In the genomic region with DNA sequence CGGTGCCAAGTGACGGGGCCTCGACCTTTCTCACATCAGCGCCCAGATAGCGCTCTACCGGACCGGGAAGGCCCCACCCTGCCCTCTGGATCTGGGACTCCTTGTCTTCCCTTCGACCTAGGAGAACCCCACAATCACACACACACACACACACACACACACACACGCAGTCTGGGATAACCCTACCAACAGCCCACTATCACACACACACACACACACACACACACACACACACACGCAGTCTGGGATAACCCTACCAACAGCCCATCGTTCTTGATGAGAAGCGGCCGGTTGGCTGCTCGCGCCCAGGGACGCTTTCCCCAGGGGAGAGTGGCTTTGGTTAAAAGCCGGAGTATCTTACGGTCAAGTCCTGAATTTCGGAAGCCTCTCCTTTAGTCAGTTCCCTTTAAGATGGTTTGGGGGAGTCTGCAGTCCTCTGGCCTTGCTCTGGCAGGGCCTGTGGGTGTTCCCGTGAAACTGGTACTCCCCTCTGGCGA, we compare ENCODE assay signal across 7 mouse cellular contexts. TPM values are rescaled to one million over a fixed set of nuclear protein-coding genes. Genes with fewer than 3 reads are reported as not detected.
DNase-seq lines count a peak whose midpoint lies in the region; ATAC-seq and TF ChIP-seq lines count a peak whose summit lies in the region.

No protein-coding gene starts in this region.

- no peaks in the 10 kb centered on the region for H3K36me3 ChIP-seq in liver, adult 2 months (ENCODE audit: control insufficient read depth, insufficient read depth, low read length)
- H3K36me3 ChIP-seq in embryonic facial prominence, embryonic 13.5 days, result no peaks in the 10 kb centered on the region
- no peaks in the 10 kb centered on the region for H3K36me3 ChIP-seq in hindbrain, embryonic 16.5 days (ENCODE audit: control insufficient read depth, insufficient read depth, low read length)
- H3K36me3 ChIP-seq in neural tube, embryonic 11.5 days (ENCODE audit: control insufficient read depth, insufficient read depth, low read length), result no peaks in the 10 kb centered on the region; the same call in 1 of the 2 replicates

- no peaks in the 10 kb centered on the region for H3K4me1 ChIP-seq in liver, adult 2 months (ENCODE audit: control insufficient read depth, insufficient read depth, low read length)
- H3K4me1 ChIP-seq in embryonic facial prominence, embryonic 13.5 days, result peaks cover 14% of the 10 kb centered on the region
- H3K4me1 ChIP-seq in hindbrain, embryonic 16.5 days (ENCODE audit: control insufficient read depth, insufficient read depth, low read depth, low read length), result peaks cover 16% of the 10 kb centered on the region
- H3K4me1 ChIP-seq in neural tube, embryonic 11.5 days (ENCODE audit: control insufficient read depth, insufficient read depth, low read length), result peaks cover 8% of the 10 kb centered on the region; the same call in 1 of the 2 replicates

- H3K27ac ChIP-seq in liver, adult 2 months (replicated peaks; ENCODE audit: insufficient read depth, low read depth, low read length), result no peak overlapping the region
- no peak overlapping the region for H3K27ac ChIP-seq in embryonic facial prominence, embryonic 13.5 days
- H3K27ac ChIP-seq in hindbrain, embryonic 16.5 days (ENCODE audit: low read depth, low read length), result peak overlapping the region; percentile 97
- H3K27ac ChIP-seq in neural tube, embryonic 11.5 days (ENCODE audit: low read depth, low read length), result peak overlapping the region; percentile 70

- no peak for TF ChIP-seq POLR2A in liver, adult 2 months (IDR thresholded peaks at IDR 0.05; ENCODE audit: extremely low read depth, insufficient read depth, low read length)

- DNase-seq in liver, adult 2 months (ENCODE audit: extremely low read depth, low read depth, low spot score), result no peak
- DNase-seq in liver, result no peak
- peak; percentile 37 for DNase-seq in neural tube, embryonic 11.5 days (ENCODE audit: low spot score)
- no peak for DNase-seq in urinary bladder, adult 2 months (ENCODE audit: low spot score)
- no peak for DNase-seq in gastrocnemius, adult 8-10 months (ENCODE audit: low spot score in 2 of 2)

- H3K4me2 ChIP-seq in embryonic facial prominence, embryonic 13.5 days, result peak overlapping the region; percentile 97
- H3K4me2 ChIP-seq in hindbrain, embryonic 16.5 days (ENCODE audit: low read length), result peak overlapping the region; percentile 74
- H3K4me2 ChIP-seq in neural tube, embryonic 11.5 days (ENCODE audit: low read depth), result peak overlapping the region; percentile 75

- H3K4me3 ChIP-seq in liver, adult 2 months (ENCODE audit: insufficient read depth, low read depth, low read length), result peak overlapping the region; percentile 40; the same call in 1 of the 2 replicates
- peak overlapping the region; percentile 60 for H3K4me3 ChIP-seq in embryonic facial prominence, embryonic 13.5 days
- peak overlapping the region; percentile 84 for H3K4me3 ChIP-seq in hindbrain, embryonic 16.5 days (ENCODE audit: low read length)
- H3K4me3 ChIP-seq in neural tube, embryonic 11.5 days (ENCODE audit: low read depth, low read length), result peak overlapping the region; percentile 81

- ATAC-seq in embryonic facial prominence, embryonic 13.5 days (ENCODE audit: insufficient number of reproducible peaks, insufficient read depth, low FRiP score, low TSS enrichment, low read depth), result peak; percentile 16; the same call in 1 of the 2 replicates
- peak; percentile 31; the same call in 1 of the 2 replicates for ATAC-seq in hindbrain, embryonic 16.5 days
- ATAC-seq in neural tube, embryonic 11.5 days (ENCODE audit: insufficient read depth, low FRiP score, low TSS enrichment), result peak; percentile 35; the same call in 1 of the 2 replicates

- H3K9ac ChIP-seq in liver, adult 2 months (ENCODE audit: low read depth, low read length), result no peak overlapping the region
- H3K9ac ChIP-seq in embryonic facial prominence, embryonic 13.5 days, result peak overlapping the region; percentile 67
- peak overlapping the region; percentile 92 for H3K9ac ChIP-seq in hindbrain, embryonic 16.5 days (ENCODE audit: low read depth, low read length)
- peak overlapping the region; percentile 84 for H3K9ac ChIP-seq in neural tube, embryonic 11.5 days (ENCODE audit: low read length)

- no peaks in the 10 kb centered on the region for H3K9me3 ChIP-seq in embryonic facial prominence, embryonic 13.5 days
- no peaks in the 10 kb centered on the region for H3K9me3 ChIP-seq in hindbrain, embryonic 16.5 days (ENCODE audit: control insufficient read depth, low read length)
- no peaks in the 10 kb centered on the region for H3K9me3 ChIP-seq in neural tube, embryonic 11.5 days (ENCODE audit: control insufficient read depth, low read length)

- H3K79me2 ChIP-seq in liver, adult 2 months (ENCODE audit: control insufficient read depth, insufficient read depth, low read length), result no peaks in the 10 kb centered on the region

- no peak for TF ChIP-seq CTCF in liver, adult 2 months (IDR thresholded peaks at IDR 0.05; ENCODE audit: low read depth, low read length)

- WGBS in liver, adult 2 months, result 32% methylated on average over 21 of the region's 21 CpGs
- WGBS in embryonic facial prominence, embryonic 13.5 days, result 4% methylated on average over 14 of the region's 21 CpGs
- WGBS in hindbrain, embryonic 16.5 days, result under 1% methylated on average over 16 of the region's 21 CpGs
- WGBS in neural tube, embryonic 11.5 days, result 2% methylated on average over 21 of the region's 21 CpGs

- H3K27me3 ChIP-seq in liver, adult 2 months (ENCODE audit: control insufficient read depth, insufficient read depth, low read length), result peaks cover 4% of the 10 kb centered on the region; the same call in 1 of the 2 replicates
- H3K27me3 ChIP-seq in embryonic facial prominence, embryonic 13.5 days, result peaks cover 24% of the 10 kb centered on the region
- H3K27me3 ChIP-seq in hindbrain, embryonic 16.5 days (replicated peaks; ENCODE audit: control insufficient read depth, insufficient read depth, low read length), result no peaks in the 10 kb centered on the region
- H3K27me3 ChIP-seq in neural tube, embryonic 11.5 days (ENCODE audit: control insufficient read depth, insufficient read depth, low read length), result no peaks in the 10 kb centered on the region

RNA-seq across cellular contexts. Expression of gene Spire2, which starts 0.6 kb away (rescaled TPM):
- under 0.01 and 0.07 TPM in 2 replicates for total RNA-seq in liver, adult 2 months (2014; rRNA removed)
- 0.13 TPM in 1 of 2 replicates, not detected in the other for polyA plus RNA-seq in liver, adult 2 months (2012; rRNA removed)
- 1.9 and 2.2 TPM in 2 replicates for polyA plus RNA-seq in embryonic facial prominence, embryonic 13.5 days (2015; fragmentation: Nextera tagmentation; extraction: Ambion mirVana)
- 27.3 and 38.5 TPM in 2 replicates for polyA plus RNA-seq in hindbrain, embryonic 16.5 days (2015; fragmentation: Nextera tagmentation; extraction: Ambion mirVana)
- 16.9 and 17.3 TPM in 2 replicates for polyA plus RNA-seq in neural tube, embryonic 11.5 days (2014; fragmentation: Nextera tagmentation; extraction: Ambion mirVana)
- polyA plus RNA-seq in urinary bladder, adult 2 months (2012; rRNA removed), result 4.8 and 5.3 TPM in 2 replicates
- total RNA-seq in gastrocnemius, adult 8-10 months (2022), result under 1 TPM in 3 of 4 experiments, not detected in 1; 0.16 to 0.22 (median 0.20) TPM

RNA-seq across cellular contexts. Expression of gene Fanca, which starts 14.8 kb away (rescaled TPM):
- total RNA-seq in liver, adult 2 months (2014; rRNA removed), result 0.94 and 1.8 TPM in 2 replicates
- 0.88 and 1.1 TPM in 2 replicates for polyA plus RNA-seq in liver, adult 2 months (2012; rRNA removed)
- 27.2 and 28.8 TPM in 2 replicates for polyA plus RNA-seq in embryonic facial prominence, embryonic 13.5 days (2015; fragmentation: Nextera tagmentation; extraction: Ambion mirVana)
- 5.7 and 7.8 TPM in 2 replicates for polyA plus RNA-seq in hindbrain, embryonic 16.5 days (2015; fragmentation: Nextera tagmentation; extraction: Ambion mirVana)
- 31.3 and 36.7 TPM in 2 replicates for polyA plus RNA-seq in neural tube, embryonic 11.5 days (2014; fragmentation: Nextera tagmentation; extraction: Ambion mirVana)
- polyA plus RNA-seq in urinary bladder, adult 2 months (2012; rRNA removed), result 8.9 and 15.8 TPM in 2 replicates
- total RNA-seq in gastrocnemius, adult 8-10 months (2022), result not detected

RNA-seq across cellular contexts. Expression of gene Tcf25, which starts 40.4 kb away (rescaled TPM):
- total RNA-seq in liver, adult 2 months (2014; rRNA removed), result 86.7 and 94.3 TPM in 2 replicates
- polyA plus RNA-seq in liver, adult 2 months (2012; rRNA removed), result 83.8 and 117 TPM in 2 replicates
- 148 and 162 TPM in 2 replicates for polyA plus RNA-seq in embryonic facial prominence, embryonic 13.5 days (2015; fragmentation: Nextera tagmentation; extraction: Ambion mirVana)
- polyA plus RNA-seq in hindbrain, embryonic 16.5 days (2015; fragmentation: Nextera tagmentation; extraction: Ambion mirVana), result 396 and 405 TPM in 2 replicates
- 211 and 217 TPM in 2 replicates for polyA plus RNA-seq in neural tube, embryonic 11.5 days (2014; fragmentation: Nextera tagmentation; extraction: Ambion mirVana)
- 193 TPM in 2 replicates for polyA plus RNA-seq in urinary bladder, adult 2 months (2012; rRNA removed)
- total RNA-seq in gastrocnemius, adult 8-10 months (2022), result 100 to 1,000 TPM; 125 to 155 (median 141) TPM

Comparison
In these comparisons a context has a peak if more than half of its experiments do, and no peak if none do; other contexts are left out.
1. H3K27ac ChIP-seq: peak in hindbrain, embryonic 16.5 days (single experiment) and neural tube, embryonic 11.5 days (single experiment); none in liver, adult 2 months (single experiment) and embryonic facial prominence, embryonic 13.5 days (single experiment).
2. Peak in every context shown above with its lines, with median percentiles within 50 percentile points of each other: H3K4me3 ChIP-seq, ATAC-seq and H3K4me2 ChIP-seq.